Mouse (Mus musculus) CH12.LX (cell line): ENCODE data around the gene Cbfa2t2. TPM values are rescaled to one million over a fixed set of nuclear protein-coding genes. Genes with fewer than 3 reads are reported as not detected.

Source experiments
- DNase-seq: peaks from one replicate; pipeline ENCODE4 v3.0.0-alpha.2; 2013; ENCODE audit errors: extremely low read depth
- H3K27ac ChIP-seq: 2 replicates; pipeline ENCODE4 v1.5.1; 2012; ENCODE audit warnings: low read depth, mild to moderate bottlenecking, control low read depth, moderate library complexity; ENCODE audit not compliant: insufficient read depth
- H3K27me3 ChIP-seq: replicated peaks from 2 replicates; pipeline ENCODE3; 2012; ENCODE audit warnings: inconsistent platforms
- H3K36me3 ChIP-seq, 2 experiments: replicated peaks in 1 of 2; 2 replicates each; pipeline versions ENCODE3 to v1.6.1; 2012; ENCODE audit warnings: inconsistent platforms in 1 of 2, low read length in 1 of 2, mild to moderate bottlenecking in 1 of 2, mixed read lengths in 1 of 2, moderate library complexity in 1 of 2; ENCODE audit not compliant: control insufficient read depth in 1 of 2, insufficient read depth in 1 of 2
- H3K4me1 ChIP-seq, 2 experiments: 2 replicates each; pipeline ENCODE4 v1.6.1; 2012; ENCODE audit warnings: inconsistent platforms in 1 of 2, moderate library complexity in 1 of 2; ENCODE audit not compliant: insufficient read depth in 2 of 2, control insufficient read depth in 1 of 2
- H3K4me2 ChIP-seq: 2 replicates; pipeline ENCODE4 v1.6.1; 2012; ENCODE audit warnings: low read depth, mild to moderate bottlenecking, control low read depth; ENCODE audit not compliant: poor library complexity, insufficient read depth, severe bottlenecking
- H3K4me3 ChIP-seq, 3 experiments: fragments of 150-350 bp in 1 of 3; sonication (generic) in 1 of 3; replicated peaks in 1 of 3; 2 replicates each; pipeline versions ENCODE3 to v1.5.1; 2011 to 2012; ENCODE audit warnings: low read depth in 2 of 3, low read length in 2 of 3, mild to moderate bottlenecking in 2 of 3, moderate library complexity in 2 of 3, control low read depth in 1 of 3, improper control_type of control experiment in 1 of 3, inconsistent platforms in 1 of 3, mixed read lengths in 1 of 3; ENCODE audit not compliant: poor library complexity in 1 of 3
- H3K79me2 ChIP-seq: replicated peaks from 2 replicates; pipeline ENCODE4 v1.6.1; 2012; ENCODE audit warnings: mild to moderate bottlenecking, moderate library complexity; ENCODE audit not compliant: control insufficient read depth, poor library complexity, insufficient read depth, severe bottlenecking; ENCODE audit errors: extremely low read depth
- H3K9ac ChIP-seq: 2 replicates; pipeline ENCODE4 v1.6.1; 2012; ENCODE audit warnings: low read depth, mild to moderate bottlenecking, control low read depth, moderate library complexity; ENCODE audit not compliant: insufficient read depth
- H3K9me3 ChIP-seq: replicated peaks from 2 replicates; pipeline ENCODE3; 2012; ENCODE audit warnings: low read length, inconsistent platforms, mixed read lengths
- BHLHE40 ChIP-seq: IDR thresholded peaks from 2 replicates; pipeline ENCODE4 v1.6.1; 2011; ENCODE audit warnings: mild to moderate bottlenecking, low read depth, low read length, improper control_type of control experiment
- CHD1 ChIP-seq: IDR thresholded peaks from 2 replicates; pipeline ENCODE4 v1.6.1; 2012; ENCODE audit warnings: low read depth, low read length, improper control_type of control experiment, inconsistent platforms
- CHD2 ChIP-seq: IDR thresholded peaks from 2 replicates; pipeline ENCODE4 v1.6.1; 2011; ENCODE audit warnings: low read length, improper control_type of control experiment
- ELF1 ChIP-seq: IDR thresholded peaks from 2 replicates; pipeline ENCODE4 v1.6.1; 2014; ENCODE audit warnings: low read depth, mild to moderate bottlenecking, inconsistent platforms, low read length, improper control_type of control experiment
- ETS1 ChIP-seq: conservative IDR thresholded peaks from 2 replicates; pipeline ENCODE4 v1.6.1; 2012; ENCODE audit warnings: low read depth, mild to moderate bottlenecking, inconsistent platforms, low read length, improper control_type of control experiment, moderate library complexity
- GABPA ChIP-seq: IDR thresholded peaks from 2 replicates; pipeline ENCODE4 v1.6.1; 2012; ENCODE audit warnings: low read depth, low read length, improper control_type of control experiment, inconsistent platforms; ENCODE audit not compliant: insufficient replicate concordance
- HCFC1 ChIP-seq: IDR thresholded peaks from 2 replicates; pipeline ENCODE4 v1.6.1; 2012; ENCODE audit warnings: low read depth, mild to moderate bottlenecking, inconsistent platforms, low read length, improper control_type of control experiment
- JUN ChIP-seq: IDR thresholded peaks from 2 replicates; pipeline ENCODE4 v1.6.1; 2011; ENCODE audit warnings: low read depth, mild to moderate bottlenecking, low read length, improper control_type of control experiment, moderate library complexity; ENCODE audit not compliant: insufficient read depth
- JUND ChIP-seq: conservative IDR thresholded peaks from 2 replicates; pipeline ENCODE4 v1.6.1; 2011; ENCODE audit warnings: low read depth, low read length, improper control_type of control experiment
- KAT2A ChIP-seq: IDR thresholded peaks from 2 replicates; pipeline ENCODE4 v1.6.1; 2012; ENCODE audit warnings: low read length, improper control_type of control experiment, inconsistent platforms; ENCODE audit not compliant: insufficient replicate concordance
- MAFK ChIP-seq: IDR thresholded peaks from 2 replicates; pipeline ENCODE4 v1.6.1; 2011; ENCODE audit warnings: low read length, improper control_type of control experiment; ENCODE audit not compliant: insufficient replicate concordance
- MAX ChIP-seq: IDR thresholded peaks from 2 replicates; pipeline ENCODE4 v1.6.1; 2011; ENCODE audit warnings: low read length, improper control_type of control experiment
- MAZ ChIP-seq: IDR thresholded peaks from 2 replicates; pipeline ENCODE4 v1.6.1; 2012; ENCODE audit warnings: low read depth, mild to moderate bottlenecking, inconsistent platforms, low read length, improper control_type of control experiment, moderate library complexity
- NELFE ChIP-seq: IDR thresholded peaks from 2 replicates; pipeline ENCODE4 v1.6.1; 2011; ENCODE audit warnings: low read depth, low read length, improper control_type of control experiment
- NRF1 ChIP-seq: IDR thresholded peaks from 2 replicates; pipeline ENCODE4 v1.6.1; 2014; ENCODE audit warnings: low read depth, mild to moderate bottlenecking, inconsistent platforms, low read length, improper control_type of control experiment, moderate library complexity
- POLR2A ChIP-seq: IDR thresholded peaks from 2 replicates; pipeline ENCODE4 v1.6.1; 2011; ENCODE audit warnings: low read depth, mild to moderate bottlenecking, improper control_type of control experiment, low read length
- POLR2AphosphoS2 ChIP-seq: IDR thresholded peaks from 2 replicates; pipeline ENCODE4 v1.6.1; 2011; ENCODE audit warnings: low read depth, low read length, improper control_type of control experiment
- RAD21 ChIP-seq: IDR thresholded peaks from 2 replicates; pipeline ENCODE4 v1.6.1; 2011; ENCODE audit warnings: low read depth, mild to moderate bottlenecking, low read length, improper control_type of control experiment, moderate library complexity
- SIN3A ChIP-seq: IDR thresholded peaks from 2 replicates; pipeline ENCODE4 v1.6.1; 2012; ENCODE audit warnings: low read length, improper control_type of control experiment, inconsistent platforms
- TBP ChIP-seq: conservative IDR thresholded peaks from 2 replicates; pipeline ENCODE4 v1.6.1; 2011; ENCODE audit warnings: low read depth, low read length, improper control_type of control experiment
- UBTF ChIP-seq: IDR thresholded peaks from 2 replicates; pipeline ENCODE4 v1.6.1; 2012; ENCODE audit warnings: low read depth, mild to moderate bottlenecking, inconsistent platforms, low read length, improper control_type of control experiment, moderate library complexity
- ZC3H11A ChIP-seq: IDR thresholded peaks from 2 replicates; pipeline ENCODE4 v1.6.1; 2012; ENCODE audit warnings: low read depth, mild to moderate bottlenecking, inconsistent platforms, low read length, improper control_type of control experiment
- ZNF384 ChIP-seq: IDR thresholded peaks from 2 replicates; pipeline ENCODE4 v1.6.1; 2012; ENCODE audit warnings: low read depth, low read length, improper control_type of control experiment, inconsistent platforms
- dilution Hi-C: fragments of 300-500 bp; cut with MboI; formaldehyde crosslinking; loops from 2 replicates; pipeline ENCODE4 v1.14.3; 2020; ENCODE audit warnings: low sequenced_read_pairs; ENCODE audit not compliant: extremely low pct_unique_long_range_greater_than_20kb, extremely low pct_ligation_motif_present
- in situ Hi-C: fragments of 300-500 bp; cut with MboI; formaldehyde crosslinking; loops from 3 replicates; pipeline ENCODE4 v1.14.3; 2019; ENCODE audit warnings: low sequenced_read_pairs, low pct_ligation_motif_present, low pct_unique_long_range_greater_than_20kb, mixed read lengths
- polyA plus RNA-seq: library from polyadenylated mRNA; unstranded; fragments of >175 nt; gene quantifications from 2 replicates; pipeline ENCODE4 v1.2.1, GENCODE M21; 2012; ENCODE audit warnings: low read depth; ENCODE audit not compliant: insufficient read length
- total RNA-seq, 2 experiments: library from RNA; depleted of rRNA; stranded (reverse); fragments of 300-350 nt in 1 of 2; fragments of >200 nt in 1 of 2; gene quantifications; 2 replicates each; pipeline ENCODE4 v1.2.3; 2012 to 2014

Cbfa2t2 gene
- total and polyA plus RNA-seq, 3 experiments: 6.0 to 12.6 (median 7.0) TPM

GRCm38 (mm10) chr2:154407063-154407642 lies 29.1 kb upstream of the Cbfa2t2 start:
- no peak overlapping the region for H3K9ac ChIP-seq
- H3K4me3 ChIP-seq: no peak overlapping the region
- dilution Hi-C loops: no loop called here
- H3K36me3 ChIP-seq: no peaks in the 10 kb centered on the region
- H3K27me3 ChIP-seq: no peaks in the 10 kb centered on the region
- no peak overlapping the region for H3K27ac ChIP-seq
- no peak for DNase-seq
- no peaks in the 10 kb centered on the region for H3K9me3 ChIP-seq
- in situ Hi-C loops: no loop called here
- TF ChIP-seq CHD2 (no peak), UBTF (no peak), NRF1 (no peak), MAFK (no peak), ZNF384 (no peak), TBP (no peak)
- H3K4me1 ChIP-seq: peaks cover 2 to 15% of the 10 kb centered on the region in 2 experiments; a peak in 3 of 4 replicates
- H3K4me2 ChIP-seq: no peak overlapping the region
- H3K79me2 ChIP-seq: no peaks in the 10 kb centered on the region

- Histone ChIP-seq H3K79me2 (no peaks in the 10 kb centered on the region), H3K36me3 (no peaks in the 10 kb centered on the region), H3K4me1 (peaks cover 2 to 15% of the 10 kb centered on the region in 2 experiments; a peak in 3 of 4 replicates), H3K4me2 (no peak within 1 kb of the TSS), H3K4me3 (no peak within 1 kb of the TSS), H3K9me3 (no peaks in the 10 kb centered on the region), H3K27me3 (no peaks in the 10 kb centered on the region), H3K27ac (no peak within 1 kb of the TSS), H3K9ac (no peak within 1 kb of the TSS)
- dilution Hi-C loops (no loop called here), in situ Hi-C loops (no loop called here)
- no peak for DNase-seq
- TF ChIP-seq SIN3A (no peak), MAZ (no peak), HCFC1 (no peak)
Observed at GRCm38 (mm10) chr2:154407643-154408445, 28.4 kb upstream of the Cbfa2t2 start, which contains the start of gene Snta1. Gene Snta1, minus strand, starts transcription at chr2:154408099.

GRCm38 (mm10) chr2:154410355-154410754 lies 25.9 kb upstream of the Cbfa2t2 start:
- H3K27ac ChIP-seq: no peak overlapping the region
- in situ Hi-C loops (loop anchor here (5.0 kb wide), 2 partner anchors 137 to 197 kb away; partner anchors contain the start of gene 1700003F12Rik), dilution Hi-C loops (no loop called here)
- H3K4me1 ChIP-seq: peaks cover 2 to 13% of the 10 kb centered on the region in 2 experiments; a peak in 3 of 4 replicates
- H3K79me2 ChIP-seq: no peaks in the 10 kb centered on the region
- H3K9me3 ChIP-seq: no peaks in the 10 kb centered on the region
- H3K9ac ChIP-seq: no peak overlapping the region
- H3K4me2 ChIP-seq: no peak overlapping the region
- no peaks in the 10 kb centered on the region for H3K36me3 ChIP-seq
- H3K4me3 ChIP-seq: no peak overlapping the region
- DNase-seq: no peak
- no peaks in the 10 kb centered on the region for H3K27me3 ChIP-seq
- no peak for TF ChIP-seq GABPA
- no peak for TF ChIP-seq ZC3H11A
- TF ChIP-seq POLR2A: no peak
- no peak for TF ChIP-seq RAD21
- TF ChIP-seq POLR2AphosphoS2: no peak
- TF ChIP-seq CHD1: no peak
- no peak for TF ChIP-seq ELF1
- TF ChIP-seq JUND: no peak
- no peak for TF ChIP-seq UBTF
- TF ChIP-seq HCFC1: no peak
- no peak for TF ChIP-seq JUN
- TF ChIP-seq NELFE: no peak
- TF ChIP-seq BHLHE40: no peak
- TF ChIP-seq SIN3A: no peak
- TF ChIP-seq KAT2A: no peak
- no peak for TF ChIP-seq MAX
- TF ChIP-seq MAFK: no peak
- no peak for TF ChIP-seq ETS1
